Mouse (Mus musculus) spleen, adult 2 months (tissue): Measurements from ENCODE around the gene Pknox2.

ENCODE experiments used
- CTCF ChIP-seq: fragments of 200-500 bp; IDR thresholded peaks from 2 replicates; pipeline ENCODE4 v1.5.1; 2011; ENCODE audit warnings: mild to moderate bottlenecking, inconsistent platforms; ENCODE audit not compliant: insufficient read depth, insufficient read length, insufficient replicate concordance; ENCODE audit errors: extremely low read depth
- POLR2A ChIP-seq: fragments of 200-500 bp; IDR thresholded peaks from 2 replicates; pipeline ENCODE4 v1.6.1; 2011; ENCODE audit warnings: low read depth, low read length, inconsistent platforms

DNA sequence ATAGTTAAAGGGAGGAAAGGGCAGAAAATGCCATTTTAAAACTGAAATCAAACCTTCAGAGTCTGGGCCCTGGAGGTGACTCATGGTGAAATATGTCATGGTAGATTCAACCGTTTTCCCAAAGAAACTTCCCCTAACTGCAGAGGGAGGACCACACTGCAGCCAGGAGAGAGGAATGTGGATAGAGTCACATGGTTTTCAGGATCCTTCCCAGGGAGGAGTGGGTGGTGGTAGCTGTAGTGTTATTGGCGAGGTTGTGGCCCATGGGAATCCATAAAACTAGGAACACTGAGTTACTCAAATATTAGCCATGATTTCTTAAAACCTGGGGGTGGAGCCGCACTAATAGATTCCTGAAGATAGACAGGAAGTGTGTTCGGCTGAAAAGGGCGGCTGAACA, 99.7 kb downstream of the Pknox2 start:
- TF ChIP-seq POLR2A (no peak), CTCF (no peak)
